In genomic region chr2:61401636-61402587, GRCm38 (mm10) we compare ENCODE assay signal across 8 mouse cellular contexts.
A peak's percentile ranks its signal among the peaks of the same experiment; 100 is the strongest.
DNase-seq lines count a peak whose midpoint lies in the region; ATAC-seq and TF ChIP-seq lines count a peak whose summit lies in the region.

No protein-coding gene starts in this region.

- H3K27ac ChIP-seq in hindbrain, embryonic 11.5 days (ENCODE audit: low read depth, low read length): no peak overlapping the region
- H3K27ac ChIP-seq in lung, postnatal 0 days (ENCODE audit: low read length): peak overlapping the region; percentile 73

- peak; percentile 76 for TF ChIP-seq EP300 in lung, postnatal 0 days (IDR thresholded peaks at IDR 0.05)

- peak; percentile 6 for DNase-seq in MEL-GATA-1-ER (ENCODE audit: extremely low read depth, low read depth)
- DNase-seq in cerebellum, adult 18-20 months: peak; percentile 61 to 62
- peak; percentile 78 for DNase-seq in hindbrain, embryonic 11.5 days (ENCODE audit: low spot score)
- peak; percentile 73 to 76 for DNase-seq in layer of hippocampus, postnatal 10 days (ENCODE audit: low spot score in 2 of 2)
- DNase-seq in lung, postnatal 0 days (ENCODE audit: low spot score): peak; percentile 85
- peak; percentile 77 for DNase-seq in retina, embryonic 14.5 days (ENCODE audit: low spot score)
- peak; percentile 79 for DNase-seq in urinary bladder, postnatal 14 days (ENCODE audit: low spot score)

- no peaks in the 10 kb centered on the region for H3K36me3 ChIP-seq in hindbrain, embryonic 11.5 days (ENCODE audit: control insufficient read depth, insufficient read depth, low read length)
- no peaks in the 10 kb centered on the region for H3K36me3 ChIP-seq in lung, postnatal 0 days (ENCODE audit: insufficient read depth, low read length)

- H3K4me2 ChIP-seq in hindbrain, embryonic 11.5 days (replicated peaks; ENCODE audit: low read depth, low read length): peak overlapping the region; percentile 39
- H3K4me2 ChIP-seq in lung, postnatal 0 days (replicated peaks; ENCODE audit: low read depth, low read length): peak overlapping the region; percentile 65

- H3K27me3 ChIP-seq in hindbrain, embryonic 11.5 days (ENCODE audit: control insufficient read depth, insufficient read depth, low read length): no peaks in the 10 kb centered on the region
- no peaks in the 10 kb centered on the region for H3K27me3 ChIP-seq in lung, postnatal 0 days (replicated peaks; ENCODE audit: insufficient read depth, low read length)

- TF ChIP-seq CTCF in lung, postnatal 0 days (IDR thresholded peaks at IDR 0.05): peak; percentile 67

- H3K4me1 ChIP-seq in hindbrain, embryonic 11.5 days (replicated peaks; ENCODE audit: control insufficient read depth, insufficient read depth, low read length): no peaks in the 10 kb centered on the region
- H3K4me1 ChIP-seq in lung, postnatal 0 days (ENCODE audit: insufficient read depth, low read depth, low read length): peaks cover 7% of the 10 kb centered on the region; the same call in 1 of the 2 replicates

- WGBS in hindbrain, embryonic 11.5 days: under 1% methylated on average over 20 of the region's 21 CpGs
- WGBS in lung, postnatal 0 days: 1% methylated on average over 20 of the region's 21 CpGs

- H3K9me3 ChIP-seq in hindbrain, embryonic 11.5 days (ENCODE audit: control insufficient read depth, low read length): no peaks in the 10 kb centered on the region
- H3K9me3 ChIP-seq in lung, postnatal 0 days (ENCODE audit: low read length): no peaks in the 10 kb centered on the region

- ATAC-seq in frontal cortex, adult (ENCODE audit: low TSS enrichment): peak; percentile 58
- ATAC-seq in hindbrain, embryonic 11.5 days (ENCODE audit: low FRiP score): peak; percentile 59
- peak; percentile 80 for ATAC-seq in lung, postnatal 0 days

- peak overlapping the region; percentile 24 for H3K4me3 ChIP-seq in hindbrain, embryonic 11.5 days (ENCODE audit: low read depth, low read length)
- peak overlapping the region; percentile 38 for H3K4me3 ChIP-seq in lung, postnatal 0 days (ENCODE audit: low read depth, low read length)

- no peak overlapping the region for H3K9ac ChIP-seq in hindbrain, embryonic 11.5 days (ENCODE audit: low read depth, low read length)
- 0 out of 2 replicates have a peak overlapping the region, but pooled peaks have one; percentile 34 for H3K9ac ChIP-seq in lung, postnatal 0 days (replicated peaks; ENCODE audit: low read depth)

Comparison
In these comparisons a context has a peak if more than half of its experiments do, and no peak if none do; other contexts are left out.
1. DNase-seq: peak in every context shown above with its lines; median percentile 85 in lung, postnatal 0 days; 79 in urinary bladder, postnatal 14 days; 78 in hindbrain, embryonic 11.5 days; 77 in retina, embryonic 14.5 days; 74 in layer of hippocampus, postnatal 10 days; 62 in cerebellum, adult 18-20 months; 6 in MEL-GATA-1-ER.